Mouse (Mus musculus): ENCODE data around the gene Fh1.
A peak's percentile ranks its signal among the peaks of the same experiment; 100 is the strongest.

Fh1 gene

DNA sequence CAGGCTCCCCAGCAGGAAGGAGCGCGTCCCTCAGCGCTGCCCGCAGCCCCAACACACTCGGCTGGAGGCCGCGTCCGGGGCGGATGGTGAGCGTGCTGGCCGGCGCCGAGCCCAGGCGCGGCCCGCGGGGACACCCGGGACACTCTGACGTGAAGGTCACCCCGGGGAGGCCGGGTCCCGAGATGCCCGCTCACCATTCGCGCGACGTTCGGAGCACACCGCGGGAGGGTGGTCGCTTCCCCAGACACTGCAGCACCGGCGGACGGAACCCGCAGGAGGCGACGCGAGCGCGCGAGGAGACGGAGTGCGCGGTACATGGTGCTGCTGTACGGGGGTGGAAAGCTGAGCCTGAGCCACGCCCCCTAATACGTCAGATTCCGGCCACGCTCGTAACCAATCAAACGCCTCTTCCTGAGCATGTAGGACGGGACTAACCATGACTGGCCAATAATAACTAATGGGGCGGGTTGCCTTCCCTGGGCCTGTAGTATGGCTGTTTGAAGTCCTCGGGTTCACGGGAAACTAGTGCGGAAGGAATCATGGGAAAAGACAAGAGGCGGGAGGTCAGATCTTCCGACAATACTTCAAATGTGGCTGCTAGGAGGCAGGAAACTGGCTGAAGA, at the start of gene Fh1:
TSS of gene Fh1 (minus strand) at position 379 of the 623 bp plus-strand sequence.
- DNase-seq (ENCODE audit: extremely low spot score) = peak; percentile 96

DNA sequence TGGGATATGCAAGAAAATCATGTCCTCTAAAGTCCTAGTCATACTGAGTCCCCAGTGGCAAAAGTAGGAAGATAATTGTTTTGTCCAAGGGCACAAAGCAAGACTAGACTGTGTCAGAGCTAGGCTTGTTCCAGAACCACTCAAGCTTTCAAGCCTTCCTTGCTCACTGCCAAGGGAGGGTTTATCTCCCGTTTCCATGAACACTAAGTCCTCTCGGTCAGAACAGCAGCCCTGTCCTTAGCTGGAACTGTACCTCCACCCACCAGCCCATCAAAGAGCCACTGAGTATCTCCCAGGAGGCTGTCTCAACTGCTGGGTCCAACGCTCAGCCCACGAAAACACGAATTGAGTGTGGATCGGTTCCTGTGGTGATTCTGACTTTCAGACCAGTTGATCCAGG, 49.7 kb upstream of the Fh1 start:
- DNase-seq (ENCODE audit: extremely low spot score) = no peak

DNA sequence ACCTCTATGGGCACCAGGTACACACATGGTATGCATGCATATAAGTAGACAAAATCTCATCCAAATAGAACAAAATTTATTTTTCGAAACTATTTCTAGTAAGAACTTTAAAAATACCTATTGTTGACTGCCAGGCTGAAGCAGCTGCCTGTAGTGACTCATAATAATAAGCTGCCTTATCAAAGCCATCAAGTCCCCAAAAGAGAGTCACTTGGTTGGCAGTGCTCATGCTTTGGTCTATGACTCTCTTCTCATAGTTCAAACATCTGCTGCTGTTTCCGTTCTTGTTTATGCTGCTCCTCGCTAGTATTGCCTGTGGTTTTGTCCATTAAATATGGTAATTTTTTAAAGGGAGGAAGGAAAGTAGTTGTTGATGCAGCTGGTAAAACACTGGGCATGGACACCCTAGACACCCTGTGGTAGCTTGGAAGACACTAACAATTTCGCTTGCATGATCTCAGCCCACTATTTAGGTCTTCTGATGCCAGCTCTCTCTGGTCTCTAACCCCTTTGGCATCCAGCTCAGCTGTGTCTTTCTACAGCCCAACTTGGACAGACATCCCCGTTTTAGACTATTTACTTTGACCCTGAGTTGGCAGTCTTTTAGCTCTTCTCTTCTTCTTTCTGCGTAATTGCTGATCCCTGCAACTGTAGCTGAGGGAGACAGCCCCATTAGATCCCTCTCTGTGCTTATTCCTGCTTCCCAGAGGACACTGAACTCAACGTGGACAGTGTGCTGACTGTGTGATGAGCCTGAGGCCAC, 48.3 kb upstream of the Fh1 start:
- DNase-seq (ENCODE audit: extremely low spot score) = no peak

DNA sequence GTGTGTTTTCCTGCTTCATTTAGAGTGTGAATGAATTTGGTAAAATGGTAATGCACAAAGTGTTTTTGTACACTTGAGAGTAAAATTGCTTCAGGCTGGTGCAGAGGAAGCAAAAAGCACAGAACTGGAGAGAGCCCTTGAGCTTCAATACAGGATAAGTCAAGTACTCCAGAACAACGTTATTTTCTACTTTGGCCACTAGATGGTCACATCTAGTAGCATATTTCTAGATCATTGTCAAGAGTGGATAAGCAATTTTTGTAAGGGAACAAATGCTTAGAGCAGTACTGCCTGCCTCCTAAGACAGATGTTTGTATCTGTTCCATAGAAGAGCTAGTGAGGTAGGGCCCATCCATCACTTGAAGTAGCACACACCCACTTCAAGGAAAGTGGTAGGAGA, 46.2 kb upstream of the Fh1 start:
- DNase-seq (ENCODE audit: extremely low spot score) = no peak

DNA sequence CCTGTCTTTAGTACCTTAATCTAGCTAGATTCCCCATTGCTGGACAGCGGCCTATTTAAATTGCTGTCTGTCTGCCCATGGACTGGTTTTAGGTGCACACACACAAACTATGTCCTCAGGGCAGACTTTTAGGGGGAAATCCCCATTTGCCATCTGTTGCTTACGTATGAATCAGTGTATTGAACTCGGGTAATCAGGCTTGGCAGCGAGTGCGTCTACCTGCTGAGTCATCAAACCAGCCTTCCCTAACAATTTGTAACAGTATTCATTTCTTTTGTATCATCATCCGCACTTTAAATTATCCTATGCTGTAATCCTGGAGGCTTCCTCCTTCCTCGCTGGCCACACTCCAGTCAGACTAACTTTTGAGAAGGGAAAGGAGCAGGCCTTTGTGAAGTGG, 44.6 kb upstream of the Fh1 start:
- no peak for DNase-seq (ENCODE audit: extremely low spot score)

DNA sequence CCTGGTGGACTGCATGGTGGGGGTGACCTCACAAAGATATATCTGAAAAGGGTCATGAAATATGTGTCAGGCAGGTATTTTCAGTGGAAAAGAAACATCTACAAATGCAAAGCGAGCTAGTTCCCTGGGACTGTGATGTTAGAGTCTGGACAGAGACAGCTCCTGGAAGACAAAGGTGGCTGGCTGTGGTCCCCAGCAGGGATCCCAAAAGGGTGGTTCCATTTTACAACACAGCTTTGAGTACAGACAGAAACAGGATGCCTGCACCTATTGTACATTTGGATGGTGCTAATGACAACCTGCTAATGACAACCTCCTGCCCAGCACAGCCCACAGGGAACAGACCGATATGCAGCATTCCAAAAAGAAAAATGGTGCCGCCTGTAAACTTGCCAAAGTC, 44.0 kb upstream of the Fh1 start:
- no peak for DNase-seq (ENCODE audit: extremely low spot score)

DNA sequence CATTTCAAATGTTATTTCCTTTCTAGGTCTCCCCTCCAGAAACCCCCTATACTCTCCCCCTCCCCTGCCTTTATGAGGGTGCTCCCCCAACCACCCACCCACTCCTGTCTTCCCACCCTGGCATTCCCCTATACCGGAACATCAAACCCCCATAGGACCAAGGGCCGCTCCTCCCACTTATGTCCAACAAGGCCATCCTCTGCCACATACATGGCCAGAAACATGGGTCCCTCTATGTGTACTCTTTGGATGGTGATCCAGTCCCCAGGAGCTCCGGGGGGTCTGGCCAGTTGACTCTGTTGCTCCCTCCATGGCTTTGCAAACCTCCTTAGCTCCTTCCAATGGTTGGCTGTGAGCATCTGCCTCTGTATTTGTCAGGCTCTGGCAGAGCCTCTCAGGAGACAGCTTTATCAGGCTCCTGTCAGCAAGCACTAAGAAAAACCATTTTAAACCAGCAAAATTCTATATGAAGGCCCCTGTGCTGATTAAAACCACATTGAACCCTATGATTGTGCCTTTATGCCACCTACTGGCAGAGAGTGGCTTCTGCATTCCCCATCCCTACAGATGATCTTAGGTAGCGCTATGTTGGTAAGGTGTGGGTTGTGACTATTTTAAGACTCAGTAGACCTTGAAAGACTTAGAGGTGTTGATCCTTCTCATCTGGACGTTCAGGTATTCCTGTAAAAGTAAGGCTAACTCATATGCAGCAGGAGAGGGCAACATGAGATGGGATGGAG, 43.4 kb upstream of the Fh1 start:
- DNase-seq (ENCODE audit: extremely low spot score) = no peak

DNA sequence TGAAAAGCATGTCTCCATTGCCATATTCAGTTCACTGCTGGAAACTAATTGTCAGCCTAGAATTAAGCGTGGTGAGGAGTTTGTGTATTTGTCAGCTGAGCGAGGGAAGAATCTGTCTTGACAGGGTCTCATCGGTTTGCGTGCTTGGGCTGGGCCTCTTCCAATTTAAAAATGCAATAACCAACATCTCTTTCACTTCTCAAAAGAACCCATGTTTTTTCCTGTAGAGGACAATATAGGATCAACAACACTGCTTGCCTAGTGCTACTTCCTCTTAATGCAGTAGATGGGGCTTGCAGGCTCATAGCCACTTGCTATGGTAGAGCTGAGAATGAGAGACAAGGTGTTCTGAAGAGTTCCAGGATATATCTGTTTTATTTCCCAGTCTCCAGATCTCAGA, 34.5 kb upstream of the Fh1 start:
- no peak for DNase-seq (ENCODE audit: extremely low spot score)

DNA sequence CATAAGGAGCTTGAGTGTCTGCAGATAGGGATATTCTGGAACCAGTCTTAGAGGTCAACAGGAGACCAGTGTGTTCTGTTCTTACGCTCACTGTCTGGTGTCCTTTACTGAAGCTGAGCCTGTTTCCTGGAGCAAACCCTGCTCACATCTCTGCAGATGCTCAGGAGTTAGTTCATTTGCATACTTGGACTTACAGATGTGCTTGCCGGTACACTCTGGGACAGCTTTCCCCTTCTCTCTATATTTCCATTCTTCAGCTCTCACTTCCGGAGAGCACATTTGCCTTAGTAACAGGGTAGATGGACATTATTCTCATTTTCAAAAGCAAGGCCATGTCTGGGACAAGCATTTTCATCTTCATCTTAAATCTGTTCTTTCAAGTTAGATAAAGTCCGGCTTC, 23.2 kb upstream of the Fh1 start:
- DNase-seq (ENCODE audit: extremely low spot score) = no peak

DNA sequence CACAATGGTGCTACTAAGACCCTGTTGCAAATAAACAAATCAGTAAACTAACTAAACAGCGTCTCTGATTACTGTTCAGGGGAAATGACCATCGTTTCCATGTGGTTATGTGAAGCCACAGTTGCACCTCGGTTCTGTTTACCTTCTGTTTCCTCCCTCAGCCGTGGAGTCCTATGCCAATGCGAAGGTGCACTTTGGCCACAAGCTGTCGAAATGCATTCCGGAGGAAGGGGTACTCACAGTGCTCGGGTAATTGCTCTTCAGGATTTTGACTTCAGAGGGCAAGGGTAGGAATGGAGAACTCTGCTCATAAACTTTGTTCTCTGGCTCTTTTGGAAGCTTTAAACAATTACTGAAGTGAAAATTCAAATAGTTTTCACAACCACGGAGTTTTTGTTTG, 21.5 kb upstream of the Fh1 start:
- DNase-seq (ENCODE audit: extremely low spot score) = no peak

DNA sequence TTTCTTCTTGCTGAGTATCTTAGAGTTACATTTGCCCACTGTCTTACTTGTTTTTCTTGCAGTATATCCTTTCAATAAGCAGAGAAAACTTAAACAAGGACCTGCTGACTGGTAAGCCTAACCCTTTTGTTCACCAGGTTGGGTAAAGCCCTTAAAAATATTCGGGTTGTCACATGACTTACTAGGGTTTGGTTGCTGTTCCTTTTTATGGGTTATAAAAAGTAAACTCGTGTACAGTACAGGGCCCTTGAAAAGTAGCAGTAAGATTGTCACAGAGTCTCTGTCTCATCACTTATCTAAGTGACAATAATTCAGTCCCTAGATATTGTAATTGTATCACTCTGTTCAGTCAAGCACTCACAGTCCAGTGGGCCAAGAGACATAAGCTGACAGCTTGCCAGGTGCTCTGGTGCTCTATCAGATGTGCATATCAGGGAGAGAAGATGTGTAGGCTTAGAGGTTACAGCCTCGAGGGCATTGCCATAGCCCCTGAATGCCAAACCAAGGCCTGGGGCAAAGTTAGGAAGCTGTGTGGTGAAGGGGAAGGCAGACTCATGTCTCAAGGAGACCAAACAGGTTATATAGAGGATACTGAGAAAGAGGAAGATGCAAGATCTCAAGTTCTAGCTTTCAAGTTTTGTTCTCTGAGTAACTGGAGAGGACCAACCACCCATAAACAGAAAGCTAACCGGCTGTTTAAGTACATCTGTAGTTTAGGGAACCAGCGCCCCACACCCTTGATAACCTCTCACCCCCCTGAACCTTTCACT, 18.2 kb upstream of the Fh1 start:
- no peak for DNase-seq (ENCODE audit: extremely low spot score)

DNA sequence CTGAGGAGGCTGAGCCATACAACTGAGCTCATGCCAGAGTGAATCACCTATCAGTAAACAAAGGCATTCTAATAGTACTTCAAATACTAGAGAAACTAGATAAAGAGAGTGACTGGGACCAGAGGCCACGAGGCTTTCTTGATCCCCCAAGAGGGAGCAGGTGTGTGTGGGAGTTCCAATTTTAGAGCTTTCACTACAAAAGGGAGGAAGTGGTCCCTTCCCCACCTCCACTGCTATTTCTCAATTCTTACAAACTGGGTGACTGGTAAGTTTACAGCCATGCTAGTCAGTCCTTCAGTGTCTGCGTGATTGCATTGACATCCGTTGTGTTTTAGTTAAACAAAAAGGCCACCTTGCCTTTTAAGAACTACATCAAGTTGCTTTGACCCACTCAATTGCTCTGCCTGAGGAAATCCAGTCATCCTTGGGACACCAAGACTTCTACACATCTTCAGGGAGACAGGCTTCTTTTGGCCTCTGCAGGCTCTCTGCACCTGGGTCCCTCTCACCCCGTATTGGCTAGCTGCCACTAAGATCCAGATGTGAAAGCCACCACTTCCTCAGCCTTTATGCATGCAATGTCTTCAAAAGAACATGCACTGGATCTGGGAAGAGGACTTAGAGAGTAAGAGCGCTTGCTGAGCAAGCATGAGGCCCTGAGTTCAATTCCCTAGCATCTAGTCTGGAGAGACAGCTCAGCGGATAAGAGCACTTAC, 15.2 kb upstream of the Fh1 start:
- DNase-seq (ENCODE audit: extremely low spot score) = no peak

DNA sequence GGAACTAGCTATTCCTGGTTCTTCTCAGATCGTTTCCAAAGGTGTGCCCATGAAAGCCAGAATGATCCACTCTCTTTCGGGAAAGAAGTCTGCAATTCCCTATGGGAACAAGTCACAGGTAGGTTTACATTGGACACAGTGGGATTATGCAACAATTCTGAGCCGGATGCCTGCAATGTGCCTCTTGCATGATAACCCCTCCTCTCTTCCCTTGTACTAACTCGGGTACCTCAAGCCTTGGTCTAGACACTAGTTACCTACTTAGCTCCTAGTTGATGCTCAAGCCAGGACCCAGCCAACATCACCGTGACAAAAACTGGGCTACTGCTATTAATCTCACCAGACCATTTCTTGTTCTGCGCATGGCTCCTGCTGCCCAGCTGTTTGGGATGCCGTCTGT, 13.6 kb upstream of the Fh1 start:
- no peak for DNase-seq (ENCODE audit: extremely low spot score)

DNA sequence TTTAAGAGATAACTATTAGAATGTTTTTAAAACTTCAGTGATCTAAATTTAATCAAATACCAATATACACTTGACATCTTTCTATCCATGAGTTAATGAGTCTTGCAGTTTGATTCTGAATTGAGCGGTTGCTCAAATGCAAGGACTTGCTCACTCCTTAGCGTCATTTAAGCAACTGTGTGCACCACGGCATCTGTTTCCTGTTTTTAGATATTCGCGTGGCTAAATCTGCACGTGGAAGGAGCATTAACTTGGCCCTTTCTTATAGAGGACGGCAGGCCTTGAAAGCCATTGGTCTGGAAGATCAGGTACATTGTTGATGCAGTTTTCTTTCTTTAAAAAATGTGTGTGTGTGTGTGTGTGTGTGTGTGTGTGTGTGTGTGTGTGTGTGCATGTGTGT, 12.2 kb upstream of the Fh1 start:
- no peak for DNase-seq (ENCODE audit: extremely low spot score)

DNA sequence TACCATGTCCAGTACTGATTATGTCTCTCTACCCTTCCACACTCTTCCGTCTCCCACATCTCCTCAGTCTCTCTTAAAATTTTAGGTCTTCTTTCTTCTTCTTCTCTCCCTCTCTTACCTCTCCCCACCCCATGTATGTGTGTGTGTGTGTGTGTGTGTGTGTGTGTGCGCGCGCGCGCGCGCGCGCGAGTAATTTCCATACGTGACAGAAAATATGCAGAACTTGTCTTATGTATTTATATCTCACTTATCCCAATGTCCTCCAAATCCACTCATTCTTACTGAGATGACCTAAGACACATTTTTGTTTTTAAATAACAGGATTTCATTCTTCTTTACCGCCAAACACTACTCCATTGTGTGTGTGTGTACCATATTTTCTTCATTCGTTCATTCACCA, 7.0 kb upstream of the Fh1 start:
- DNase-seq (ENCODE audit: extremely low spot score) = no peak

DNA sequence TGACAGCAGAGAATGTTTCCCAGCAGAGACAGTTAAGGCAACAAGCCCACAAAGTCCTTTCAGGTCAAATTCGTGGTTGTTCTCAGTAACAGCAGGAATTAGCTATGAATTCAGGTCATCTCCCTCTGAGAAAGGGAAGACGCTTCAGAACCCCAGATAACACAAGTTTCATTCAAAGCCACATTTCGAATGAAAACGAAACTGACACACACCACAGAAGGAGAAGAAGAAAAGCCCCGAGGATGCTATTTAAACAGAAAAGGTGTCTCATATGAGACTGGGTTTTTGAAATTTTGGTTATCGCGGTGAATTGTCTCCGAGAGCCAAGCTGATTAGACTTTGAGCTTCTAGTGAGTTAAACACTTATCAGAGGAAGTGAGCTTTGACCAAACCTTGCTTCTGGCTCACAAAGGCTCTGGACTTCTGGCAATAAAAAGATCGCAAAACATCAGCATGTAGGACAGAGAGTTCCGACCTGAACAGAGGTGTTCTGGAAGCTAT, 6.3 kb upstream of the Fh1 start:
- DNase-seq (ENCODE audit: extremely low spot score) = no peak

DNA sequence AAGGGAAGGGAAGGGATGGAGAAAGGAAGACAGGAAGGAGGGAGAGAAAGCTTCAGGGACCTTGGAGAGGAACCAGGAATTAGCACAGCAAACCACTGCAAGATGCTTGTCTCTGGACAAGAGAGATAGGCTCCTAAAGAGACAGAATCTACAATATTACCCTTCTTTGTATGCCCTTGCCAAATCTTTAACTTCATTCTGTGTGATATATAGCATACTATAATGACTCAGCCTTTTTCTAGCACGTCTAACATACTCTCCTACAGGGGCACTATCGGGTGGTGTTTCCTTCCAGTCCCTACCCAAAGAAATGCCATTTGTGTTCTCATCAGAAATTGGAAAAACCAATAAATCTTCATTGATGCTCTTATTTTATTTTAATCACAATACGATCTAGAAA, 5.6 kb upstream of the Fh1 start:
- DNase-seq (ENCODE audit: extremely low spot score) = no peak

DNA sequence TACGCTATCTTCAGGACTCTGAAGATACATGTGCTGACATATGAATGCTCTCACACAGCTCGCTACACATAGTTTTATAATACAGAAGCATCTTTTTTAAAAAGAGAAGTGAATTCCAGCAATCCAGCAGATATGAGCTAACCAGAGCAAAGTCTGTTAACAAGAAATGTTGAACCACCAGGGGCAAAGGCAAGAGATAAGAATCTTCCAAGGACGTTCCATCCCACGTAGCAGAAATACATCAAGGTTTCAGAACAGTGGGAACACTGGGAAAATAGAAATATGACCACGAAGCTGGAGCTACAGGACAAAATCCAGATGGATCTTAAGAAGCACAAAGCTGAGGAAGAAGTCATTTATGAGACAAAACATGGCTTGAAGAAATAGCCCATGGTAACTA, 4.9 kb upstream of the Fh1 start:
- DNase-seq (ENCODE audit: extremely low spot score) = no peak

DNA sequence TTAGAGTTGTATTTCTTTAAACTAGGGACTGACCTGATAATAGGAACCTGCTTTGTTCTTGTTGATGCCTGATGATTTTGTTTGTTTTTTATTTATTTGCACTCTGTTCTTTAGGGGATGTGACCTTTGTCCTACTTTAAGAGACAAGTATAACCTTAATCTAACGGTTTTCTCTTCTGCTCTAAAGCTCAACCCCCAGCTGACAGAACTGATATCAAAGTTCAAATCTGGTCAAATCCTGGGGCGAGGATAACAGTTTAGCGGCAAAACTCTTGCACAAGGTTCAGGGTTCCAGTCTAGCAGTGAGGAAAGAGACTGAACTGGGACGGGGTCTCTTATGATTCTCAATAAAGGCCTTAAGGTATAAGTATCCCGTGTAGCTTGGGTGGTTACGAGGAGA, 3.8 kb upstream of the Fh1 start:
- no peak for DNase-seq (ENCODE audit: extremely low spot score)

DNA sequence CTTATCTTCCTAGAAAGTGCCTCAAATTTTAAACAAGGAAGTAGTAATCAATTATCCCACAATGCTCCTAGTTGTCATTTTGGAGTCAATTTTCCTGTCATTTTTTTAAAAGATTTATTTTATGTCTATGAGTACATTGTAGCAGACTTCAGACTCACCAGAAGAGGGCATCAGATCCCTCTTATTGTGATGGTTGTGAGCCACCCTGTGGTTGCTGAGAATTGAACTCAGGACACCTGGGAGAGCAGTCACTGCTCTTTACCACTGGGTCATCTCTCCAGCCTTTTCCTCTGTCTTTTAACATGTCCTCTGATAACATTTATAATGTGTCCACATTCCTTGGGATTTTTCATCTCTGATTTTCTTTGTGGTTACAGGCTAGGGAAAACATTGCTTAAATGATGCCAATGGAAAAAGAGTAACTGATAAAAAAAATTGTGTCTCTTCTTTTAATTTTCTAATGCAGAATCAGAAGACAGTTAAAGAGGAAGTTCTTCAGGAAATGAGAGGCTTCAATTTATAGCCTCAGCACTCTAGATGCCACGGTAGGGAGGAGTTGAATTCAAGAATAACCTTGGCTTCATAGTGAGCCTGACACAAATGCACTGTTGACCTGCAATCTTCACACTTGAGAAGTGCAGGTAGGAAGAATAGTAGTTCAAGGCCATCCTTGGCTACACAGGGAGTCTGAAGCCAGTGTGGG, 706 bp upstream of the Fh1 start:
- DNase-seq (ENCODE audit: extremely low spot score) = no peak

DNA sequence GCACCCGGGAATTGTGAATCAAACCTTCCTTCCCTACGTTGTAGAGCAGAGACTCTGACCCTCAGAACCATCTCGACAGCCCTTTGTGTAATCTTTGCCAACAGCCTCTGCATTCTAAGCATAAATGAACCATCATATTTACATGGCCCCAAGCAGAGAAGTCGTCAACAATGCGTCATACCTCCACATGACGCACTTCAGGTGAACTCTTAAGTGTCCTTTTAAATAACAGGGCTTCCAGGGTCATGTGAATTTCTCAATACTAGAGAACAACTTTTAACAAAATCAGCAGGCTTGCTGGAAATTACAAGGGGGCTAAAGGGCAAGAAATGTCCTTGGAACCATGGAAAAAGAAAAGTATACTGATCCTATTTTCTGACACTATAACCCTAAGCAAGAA, 1.8 kb downstream of the Fh1 start:
- no peak for DNase-seq (ENCODE audit: extremely low spot score)

All from embryo, embryonic 9.5 days (tissue).